Mouse (Mus musculus): ENCODE results near the gene Tpst2. TPM values are rescaled to one million over a fixed set of nuclear protein-coding genes. Genes with fewer than 3 reads are reported as not detected.

Gene Tpst2
- polyA plus RNA-seq, 1 experiment from 2014 or later: 36.2 TPM

DNA sequence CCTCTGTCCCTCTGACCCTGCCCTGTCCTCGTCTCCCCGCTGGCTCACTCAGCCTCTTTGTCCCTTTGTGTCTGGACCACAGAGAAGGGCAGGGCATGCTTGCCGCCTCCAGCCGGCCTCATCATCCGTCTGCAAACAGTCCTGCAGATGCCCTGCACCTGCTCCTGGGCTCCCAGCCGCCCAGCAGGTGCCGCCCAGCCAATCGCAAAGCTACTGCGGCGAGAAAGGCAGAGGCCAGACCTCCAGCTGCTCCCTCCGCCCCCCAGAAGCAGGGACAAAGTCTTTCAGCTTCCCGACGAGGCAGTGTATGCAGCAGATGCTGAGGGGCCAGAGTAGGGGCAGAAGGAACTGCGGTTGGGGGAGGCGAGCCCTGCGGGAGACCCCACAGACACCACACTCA lies 39.1 kb upstream of the Tpst2 start:
- Histone ChIP-seq H3K4me1 (ENCODE audit: insufficient read depth) (peaks cover 13% of the 10 kb centered on the region), H3K36me3 (replicated peaks; ENCODE audit: insufficient read depth, low read length) (no peaks in the 10 kb centered on the region), H3K27ac (ENCODE audit: low read depth) (no peak overlapping the region), H3K4me2 (ENCODE audit: low read depth, low read length) (no peak overlapping the region), H3K4me3 (ENCODE audit: low read depth, low read length) (no peak overlapping the region), H3K27me3 (ENCODE audit: insufficient read depth, low read length) (peaks cover 8% of the 10 kb centered on the region; the same call in 1 of the 2 replicates), H3K9ac (replicated peaks) (no peak overlapping the region), H3K9me3 (ENCODE audit: low read length) (no peaks in the 10 kb centered on the region)
- TF ChIP-seq CTCF (IDR thresholded peaks at IDR 0.05; ENCODE audit: low read depth) (no peak), EP300 (IDR thresholded peaks at IDR 0.05; ENCODE audit: low read depth) (no peak)
- ATAC-seq (no peak), DNase-seq (no peak)
- 11% methylated on average over 16 of the region's 16 CpGs for WGBS (ENCODE audit: insufficient replicate concordance)

DNA sequence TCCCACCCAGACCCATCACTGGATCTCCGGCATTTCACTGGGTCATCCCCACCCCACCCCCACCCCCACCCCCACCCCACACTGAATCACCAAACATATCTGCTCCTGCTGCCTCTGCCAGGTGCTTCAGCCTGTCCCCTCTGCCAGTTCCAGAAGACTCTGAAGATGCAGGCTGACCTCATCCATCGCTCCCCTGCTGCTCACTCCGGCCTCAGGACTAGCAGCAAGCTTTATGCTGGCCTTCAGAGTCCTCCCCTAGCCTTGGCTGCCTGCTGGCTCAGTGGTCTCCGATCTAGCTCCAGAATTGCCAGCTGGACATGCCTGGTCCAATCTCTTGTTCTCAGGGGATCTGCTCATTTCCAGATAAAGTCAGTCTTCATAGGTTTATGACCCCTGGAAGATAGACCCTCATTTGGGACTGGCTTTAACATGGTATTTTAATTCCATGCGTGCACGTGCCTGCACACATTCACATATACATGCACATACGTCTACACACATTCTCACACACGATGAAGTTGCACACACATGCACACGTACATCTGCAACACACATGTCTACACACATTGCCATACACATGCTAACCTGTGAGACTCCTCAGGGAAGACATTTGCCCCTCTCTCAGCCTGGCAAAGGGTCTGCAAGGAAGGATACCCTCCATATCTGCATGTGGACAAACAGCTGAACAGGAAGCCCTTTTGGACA lies 38.5 kb upstream of the Tpst2 start:
- 62% methylated on average over 9 of the region's 9 CpGs for WGBS (ENCODE audit: insufficient replicate concordance)
- no peak overlapping the region for H3K4me2 ChIP-seq (ENCODE audit: low read depth, low read length)
- H3K27ac ChIP-seq (ENCODE audit: low read depth): no peak overlapping the region
- TF ChIP-seq CTCF (IDR thresholded peaks at IDR 0.05; ENCODE audit: low read depth): no peak
- no peak for TF ChIP-seq EP300 (IDR thresholded peaks at IDR 0.05; ENCODE audit: low read depth)
- peaks cover 8% of the 10 kb centered on the region; the same call in 1 of the 2 replicates for H3K27me3 ChIP-seq (ENCODE audit: insufficient read depth, low read length)
- H3K36me3 ChIP-seq (replicated peaks; ENCODE audit: insufficient read depth, low read length): no peaks in the 10 kb centered on the region
- no peak overlapping the region for H3K4me3 ChIP-seq (ENCODE audit: low read depth, low read length)
- ATAC-seq (no peak), DNase-seq (no peak)
- H3K4me1 ChIP-seq (ENCODE audit: insufficient read depth): peaks cover 14% of the 10 kb centered on the region
- no peaks in the 10 kb centered on the region; the same call in 1 of the 2 replicates for H3K9me3 ChIP-seq (ENCODE audit: low read length)
- no peak overlapping the region for H3K9ac ChIP-seq (replicated peaks)

GRCm38 (mm10) chr5:112238781-112239482 lies 37.6 kb upstream of the Tpst2 start:
- Histone ChIP-seq H3K9ac (replicated peaks) (no peak overlapping the region), H3K9me3 (ENCODE audit: low read length) (no peaks in the 10 kb centered on the region; the same call in 1 of the 2 replicates), H3K4me2 (ENCODE audit: low read depth, low read length) (no peak overlapping the region), H3K27me3 (ENCODE audit: insufficient read depth, low read length) (peaks cover 8% of the 10 kb centered on the region; the same call in 1 of the 2 replicates), H3K4me3 (ENCODE audit: low read depth, low read length) (no peak overlapping the region), H3K4me1 (ENCODE audit: insufficient read depth) (peaks cover 14% of the 10 kb centered on the region), H3K36me3 (replicated peaks; ENCODE audit: insufficient read depth, low read length) (no peaks in the 10 kb centered on the region), H3K27ac (ENCODE audit: low read depth) (no peak overlapping the region)
- DNase-seq: no peak
- no peak for ATAC-seq
- TF ChIP-seq EP300 (IDR thresholded peaks at IDR 0.05; ENCODE audit: low read depth): no peak
- TF ChIP-seq CTCF (IDR thresholded peaks at IDR 0.05; ENCODE audit: low read depth): no peak
- 71% methylated on average over 3 of the region's 3 CpGs for WGBS (ENCODE audit: insufficient replicate concordance)

DNA sequence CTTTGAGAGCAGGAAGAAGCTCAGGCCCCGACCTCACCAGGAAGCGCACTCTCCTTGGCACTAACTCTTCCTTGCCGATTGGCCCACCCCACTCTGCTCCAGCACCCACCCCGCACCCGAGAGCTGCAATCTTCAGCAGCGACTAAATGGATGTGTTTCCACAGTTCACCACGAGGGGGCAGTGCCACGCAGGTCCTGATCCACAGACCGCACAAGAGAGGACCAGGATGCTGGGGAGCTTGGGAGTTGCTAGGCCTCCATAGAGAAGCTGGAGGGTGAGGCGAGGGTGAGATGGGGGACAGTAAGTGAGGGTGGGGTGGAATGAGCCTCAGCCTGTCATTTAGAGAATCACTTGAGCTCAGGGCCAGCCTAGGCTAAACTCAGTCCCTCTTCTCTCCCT lies 35.7 kb upstream of the Tpst2 start:
- Histone ChIP-seq H3K36me3 (replicated peaks; ENCODE audit: insufficient read depth, low read length) (no peaks in the 10 kb centered on the region), H3K9me3 (ENCODE audit: low read length) (no peaks in the 10 kb centered on the region; the same call in 1 of the 2 replicates), H3K4me1 (ENCODE audit: insufficient read depth) (peaks cover 17% of the 10 kb centered on the region), H3K4me3 (ENCODE audit: low read depth, low read length) (no peak overlapping the region), H3K27ac (ENCODE audit: low read depth) (no peak overlapping the region), H3K9ac (replicated peaks) (peak overlapping the region; percentile 41), H3K4me2 (ENCODE audit: low read depth, low read length) (peak overlapping the region; percentile 49; the same call in 1 of the 2 replicates), H3K27me3 (ENCODE audit: insufficient read depth, low read length) (peaks cover 8% of the 10 kb centered on the region; the same call in 1 of the 2 replicates)
- DNase-seq (peak; percentile 90), ATAC-seq (peak; percentile 68)
- under 1% methylated on average over 10 of the region's 10 CpGs for WGBS (ENCODE audit: insufficient replicate concordance)
- TF ChIP-seq EP300 (IDR thresholded peaks at IDR 0.05; ENCODE audit: low read depth) (no peak), CTCF (IDR thresholded peaks at IDR 0.05; ENCODE audit: low read depth) (peak; percentile 98)

DNA sequence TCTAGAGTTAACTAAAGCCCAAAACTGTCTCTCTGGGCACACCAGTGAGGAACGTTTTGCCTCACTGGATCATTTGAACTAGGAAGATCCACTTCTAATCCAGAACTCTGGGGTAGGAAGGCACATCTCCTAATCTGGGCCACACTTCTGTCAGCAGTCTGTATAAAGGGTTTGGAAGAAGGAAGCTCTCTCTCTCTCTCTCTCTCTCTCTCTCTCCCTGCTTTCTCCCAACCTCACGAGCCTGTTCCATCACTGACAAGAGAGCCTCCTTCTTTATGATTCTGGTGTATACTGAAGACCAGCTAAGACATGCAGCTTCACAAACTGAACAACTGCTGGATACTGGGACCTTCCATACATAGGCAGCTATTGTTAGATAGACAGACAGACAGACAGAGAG lies 34.6 kb upstream of the Tpst2 start:
- peaks cover 17% of the 10 kb centered on the region for H3K4me1 ChIP-seq (ENCODE audit: insufficient read depth)
- TF ChIP-seq CTCF (IDR thresholded peaks at IDR 0.05; ENCODE audit: low read depth): no peak
- no peak for TF ChIP-seq EP300 (IDR thresholded peaks at IDR 0.05; ENCODE audit: low read depth)
- 43% methylated on average over 2 of the region's 2 CpGs for WGBS (ENCODE audit: insufficient replicate concordance)

GRCm38 (mm10) chr5:112242361-112242778 lies 34.1 kb upstream of the Tpst2 start:
- peak; percentile 55 for DNase-seq
- H3K4me2 ChIP-seq (ENCODE audit: low read depth, low read length): 0 out of 2 replicates have a peak overlapping the region, but pooled peaks have one; percentile 9
- TF ChIP-seq EP300 (IDR thresholded peaks at IDR 0.05; ENCODE audit: low read depth) (peak; percentile 68; the same call in 1 of the 2 replicates), CTCF (IDR thresholded peaks at IDR 0.05; ENCODE audit: low read depth) (no peak)
- WGBS (ENCODE audit: insufficient replicate concordance): 17% methylated on average over 5 of the region's 5 CpGs
- no peak overlapping the region for H3K4me3 ChIP-seq (ENCODE audit: low read depth, low read length)
- H3K27me3 ChIP-seq (ENCODE audit: insufficient read depth, low read length): peaks cover 7% of the 10 kb centered on the region; the same call in 1 of the 2 replicates
- H3K4me1 ChIP-seq (ENCODE audit: insufficient read depth): peaks cover 17% of the 10 kb centered on the region
- H3K36me3 ChIP-seq (replicated peaks; ENCODE audit: insufficient read depth, low read length): no peaks in the 10 kb centered on the region
- H3K27ac ChIP-seq (ENCODE audit: low read depth): peak overlapping the region; percentile 48; the same call in 1 of the 2 replicates
- no peak overlapping the region for H3K9ac ChIP-seq (replicated peaks)
- H3K9me3 ChIP-seq (ENCODE audit: low read length): no peaks in the 10 kb centered on the region; the same call in 1 of the 2 replicates
- ATAC-seq: peak; percentile 60

More for the DNA sequence above, 34.6 kb upstream of the Tpst2 start:
- H3K4me3 ChIP-seq (ENCODE audit: low read depth, low read length): no peak overlapping the region
- 0 out of 2 replicates have a peak overlapping the region, but pooled peaks have one; percentile 48 for H3K27ac ChIP-seq (ENCODE audit: low read depth)
- H3K27me3 ChIP-seq (ENCODE audit: insufficient read depth, low read length): peaks cover 8% of the 10 kb centered on the region; the same call in 1 of the 2 replicates
- no peak for DNase-seq
- no peaks in the 10 kb centered on the region for H3K36me3 ChIP-seq (replicated peaks; ENCODE audit: insufficient read depth, low read length)
- no peak for ATAC-seq
- H3K9me3 ChIP-seq (ENCODE audit: low read length): no peaks in the 10 kb centered on the region; the same call in 1 of the 2 replicates
- no peak overlapping the region for H3K4me2 ChIP-seq (ENCODE audit: low read depth, low read length)
- no peak overlapping the region for H3K9ac ChIP-seq (replicated peaks)

All from liver, postnatal 0 days (tissue).